Mouse (Mus musculus) kidney, adult 2 months (tissue): Measurements from ENCODE around the gene Nudt9. TPM values are rescaled to one million over a fixed set of nuclear protein-coding genes. Genes with fewer than 3 reads are reported as not detected.

Experiments
- DNase-seq: peaks from one replicate; pipeline ENCODE4 v3.0.0; 2021
- H3K27ac ChIP-seq: fragments of 200-500 bp; 2 replicates; pipeline ENCODE4 v1.5.1; 2012; ENCODE audit warnings: low read depth, low read length, control low read depth, inconsistent platforms; ENCODE audit not compliant: insufficient read depth
- H3K27me3 ChIP-seq: fragments of 200-500 bp; replicated peaks from 2 replicates; pipeline ENCODE4 v1.6.1; 2012; ENCODE audit warnings: mild to moderate bottlenecking, moderate library complexity, low read length, inconsistent platforms; ENCODE audit not compliant: control insufficient read depth, insufficient read depth
- H3K36me3 ChIP-seq: fragments of 200-500 bp; 2 replicates; pipeline ENCODE4 v1.6.1; 2012; ENCODE audit warnings: mild to moderate bottlenecking, moderate library complexity, low read length, inconsistent platforms; ENCODE audit not compliant: control insufficient read depth, insufficient read depth
- H3K4me1 ChIP-seq: fragments of 200-500 bp; 2 replicates; pipeline ENCODE4 v1.6.1; 2011; ENCODE audit warnings: low read length; ENCODE audit not compliant: control insufficient read depth, insufficient read depth
- H3K4me3 ChIP-seq: fragments of 200-500 bp; 2 replicates; pipeline ENCODE4 v1.5.1; 2011; ENCODE audit warnings: mild to moderate bottlenecking, low read depth, low read length, control low read depth; ENCODE audit not compliant: insufficient read depth
- CTCF ChIP-seq: fragments of 200-500 bp; conservative IDR thresholded peaks from 2 replicates; pipeline ENCODE4 v1.5.1; 2011; ENCODE audit warnings: low read depth, mild to moderate bottlenecking, control low read depth, low read length, moderate library complexity, mixed read lengths; ENCODE audit not compliant: insufficient read depth, insufficient read length
- POLR2A ChIP-seq: fragments of 200-500 bp; IDR thresholded peaks from one replicate; pipeline ENCODE4 v1.6.1; 2011; ENCODE audit warnings: low read depth, low read length, control low read depth
- WGBS: fragments of 180-500 bp; shearing (Covaris S2); methylation state at CpG from one replicate; pipeline ENCODE4 v1.1.7; 2018; 5-methylcytosine and 5-hydroxymethylcytosine counted together
- polyA plus RNA-seq: library from polyadenylated mRNA; depleted of rRNA; stranded (reverse); fragments of >200 nt; gene quantifications from 2 replicates; pipeline ENCODE4 v1.2.3, GENCODE M21; 2012

The Nudt9 gene
- polyA plus RNA-seq, 1 experiment = 63.8 TPM

GRCm38 (mm10) chr5:104036686-104037085 lies 9.4 kb upstream of the Nudt9 start:
- 86% methylated on average over 1 of the region's 1 CpGs for WGBS
- Histone ChIP-seq H3K4me3 (no peak overlapping the region), H3K4me1 (peaks cover 22% of the 10 kb centered on the region), H3K27ac (peak overlapping the region; percentile 80), H3K27me3 (no peaks in the 10 kb centered on the region), H3K36me3 (no peaks in the 10 kb centered on the region)
- no peak for TF ChIP-seq CTCF
- no peak for TF ChIP-seq POLR2A
- DNase-seq = no peak

- Histone ChIP-seq H3K36me3 (no peaks in the 10 kb centered on the region), H3K27me3 (no peaks in the 10 kb centered on the region), H3K4me1 (peaks cover 24% of the 10 kb centered on the region), H3K27ac (no peak overlapping the region), H3K4me3 (no peak overlapping the region)
- TF ChIP-seq POLR2A = no peak
- TF ChIP-seq CTCF = peak; percentile 80
- 61% methylated on average over 6 of the region's 6 CpGs for WGBS
- DNase-seq = peak; percentile 67
These were observed 6.8 kb upstream of the Nudt9 start for GRCm38 (mm10) chr5:104039154-104039932.

- no peak for DNase-seq
- Histone ChIP-seq H3K4me3 (no peak overlapping the region), H3K27ac (no peak overlapping the region), H3K4me1 (peaks cover 6% of the 10 kb centered on the region; the same call in 1 of the 2 replicates), H3K27me3 (no peaks in the 10 kb centered on the region), H3K36me3 (no peaks in the 10 kb centered on the region)
- 61% methylated on average over 2 of the region's 2 CpGs for WGBS
- no peak for TF ChIP-seq POLR2A
- no peak for TF ChIP-seq CTCF
These were observed 3.2 kb upstream of the Nudt9 start for GRCm38 (mm10) chr5:104042906-104043305.

- no peak overlapping the region for H3K4me3 ChIP-seq
- no peak for DNase-seq
- WGBS = 65% methylated on average over 2 of the region's 2 CpGs
These were observed 2.4 kb upstream of the Nudt9 start for GRCm38 (mm10) chr5:104043704-104044103.

GRCm38 (mm10) chr5:104047200-104048105 lies 1.3 kb downstream of the Nudt9 start:
- Histone ChIP-seq H3K4me1 (peaks cover 11% of the 10 kb centered on the region; the same call in 1 of the 2 replicates), H3K27ac (peak overlapping the region; percentile 84), H3K36me3 (no peaks in the 10 kb centered on the region; the same call in 1 of the 2 replicates), H3K4me3 (peak overlapping the region; percentile 91), H3K27me3 (no peaks in the 10 kb centered on the region)
- DNase-seq = peak; percentile 29
- TF ChIP-seq POLR2A (no peak), CTCF (no peak)
- WGBS = under 1% methylated on average over 19 of the region's 19 CpGs

More at GRCm38 (mm10) chr5:104043704-104044103, 2.4 kb upstream of the Nudt9 start:
- TF ChIP-seq POLR2A = no peak
- TF ChIP-seq CTCF = no peak
- H3K27ac ChIP-seq = no peak overlapping the region
- H3K4me1 ChIP-seq = peaks cover 11% of the 10 kb centered on the region; the same call in 1 of the 2 replicates
- H3K36me3 ChIP-seq = no peaks in the 10 kb centered on the region
- H3K27me3 ChIP-seq = no peaks in the 10 kb centered on the region

GRCm38 (mm10) chr5:104048139-104048538 lies 2.0 kb downstream of the Nudt9 start:
- no peaks in the 10 kb centered on the region; the same call in 1 of the 2 replicates for H3K36me3 ChIP-seq
- WGBS = 21% methylated on average over 4 of the region's 4 CpGs
- peak; percentile 16 for DNase-seq
- peaks cover 8% of the 10 kb centered on the region; the same call in 1 of the 2 replicates for H3K4me1 ChIP-seq
- no peak overlapping the region for H3K27ac ChIP-seq
- H3K4me3 ChIP-seq = no peak overlapping the region; the same call in 1 of the 2 replicates
- H3K27me3 ChIP-seq = no peaks in the 10 kb centered on the region
- no peak for TF ChIP-seq CTCF
- no peak for TF ChIP-seq POLR2A
